9 mouse cellular contexts compared by ENCODE assay signal in genomic region chr11:59778181-59778873, GRCm38 (mm10). TPM values are rescaled to one million over a fixed set of nuclear protein-coding genes. Genes with fewer than 3 reads are reported as not detected.
DNase-seq lines count a peak whose midpoint lies in the region; ATAC-seq and TF ChIP-seq lines count a peak whose summit lies in the region.
"Had no signal": no experiment of that assay in that cellular context is flagged by ENCODE, and none has a peak within 500 bp of the region (broad histone marks: within the 10 kb centered on the region; RNA-seq: fewer than 3 reads in every experiment).

No protein-coding gene starts in this region.

- TF ChIP-seq POLR2A in kidney, adult 2 months (IDR thresholded peaks at IDR 0.05; ENCODE audit: low read depth, low read length) = no peak

- H3K4me2 ChIP-seq in neural tube, embryonic 15.5 days = no peak overlapping the region
- no peak overlapping the region for H3K4me2 ChIP-seq in liver, embryonic 11.5 days
- no peak overlapping the region for H3K4me2 ChIP-seq in neural tube, embryonic 11.5 days (ENCODE audit: low read depth)

- no peak overlapping the region for H3K27ac ChIP-seq in neural tube, embryonic 15.5 days (replicated peaks)
- H3K27ac ChIP-seq in kidney, adult 2 months (ENCODE audit: insufficient read depth, low read depth, low read length) = no peak overlapping the region
- H3K27ac ChIP-seq in liver, embryonic 11.5 days (ENCODE audit: low read depth, low read length) = no peak overlapping the region
- no peak overlapping the region for H3K27ac ChIP-seq in neural tube, embryonic 11.5 days (ENCODE audit: low read depth, low read length)

- H3K27me3 ChIP-seq in neural tube, embryonic 15.5 days (replicated peaks) = no peaks in the 10 kb centered on the region
- no peaks in the 10 kb centered on the region for H3K27me3 ChIP-seq in kidney, adult 2 months (replicated peaks; ENCODE audit: control insufficient read depth, insufficient read depth, low read length)
- no peaks in the 10 kb centered on the region for H3K27me3 ChIP-seq in liver, embryonic 11.5 days (replicated peaks; ENCODE audit: control insufficient read depth, insufficient read depth, low read length)
- H3K27me3 ChIP-seq in neural tube, embryonic 11.5 days (ENCODE audit: control insufficient read depth, insufficient read depth, low read length) = no peaks in the 10 kb centered on the region

- no peak overlapping the region for H3K4me3 ChIP-seq in neural tube, embryonic 15.5 days (replicated peaks)
- no peak overlapping the region for H3K4me3 ChIP-seq in kidney, adult 2 months (ENCODE audit: insufficient read depth, low read depth, low read length)
- no peak overlapping the region for H3K4me3 ChIP-seq in liver, embryonic 11.5 days (ENCODE audit: low read depth, low read length)
- H3K4me3 ChIP-seq in neural tube, embryonic 11.5 days (ENCODE audit: low read depth, low read length) = no peak overlapping the region
- H3K4me3 ChIP-seq: erythroblast, embryonic 14.5 days had no signal

- peak; percentile 71 for DNase-seq in neural tube, embryonic 10.5 days (ENCODE audit: extremely low spot score, low spot score)
- DNase-seq in cerebellum, postnatal 36 days = peak; percentile 82 to 83
- DNase-seq in gastrocnemius, postnatal 25 days = peak; percentile 54
- DNase-seq in kidney, adult 2 months = peak; percentile 79
- DNase-seq in liver, embryonic 11.5 days (ENCODE audit: low spot score) = peak; percentile 72
- DNase-seq in neural tube, embryonic 11.5 days (ENCODE audit: low spot score) = peak; percentile 63
- DNase-seq in testis, postnatal 14 days (ENCODE audit: low spot score) = peak; percentile 38

- H3K9me3 ChIP-seq in neural tube, embryonic 15.5 days (replicated peaks) = no peaks in the 10 kb centered on the region
- no peaks in the 10 kb centered on the region for H3K9me3 ChIP-seq in liver, embryonic 11.5 days (ENCODE audit: control insufficient read depth, low read length)
- no peaks in the 10 kb centered on the region for H3K9me3 ChIP-seq in neural tube, embryonic 11.5 days (ENCODE audit: control insufficient read depth, low read length)

- H3K36me3 ChIP-seq in neural tube, embryonic 15.5 days = peaks cover 57% of the 10 kb centered on the region
- no peaks in the 10 kb centered on the region for H3K36me3 ChIP-seq in kidney, adult 2 months (ENCODE audit: control insufficient read depth, insufficient read depth, low read length)
- peaks cover 12% of the 10 kb centered on the region for H3K36me3 ChIP-seq in liver, embryonic 11.5 days (ENCODE audit: control insufficient read depth, insufficient read depth, low read length)
- peaks cover 10% of the 10 kb centered on the region for H3K36me3 ChIP-seq in neural tube, embryonic 11.5 days (ENCODE audit: control insufficient read depth, insufficient read depth, low read length)

- WGBS in neural tube, embryonic 15.5 days = 58% methylated on average over 9 of the region's 9 CpGs
- 53% methylated on average over 9 of the region's 9 CpGs for WGBS in kidney, adult 2 months
- 52% methylated on average over 9 of the region's 9 CpGs for WGBS in liver, embryonic 11.5 days
- 54% methylated on average over 9 of the region's 9 CpGs for WGBS in neural tube, embryonic 11.5 days

- ATAC-seq in neural tube, embryonic 15.5 days (ENCODE audit: low FRiP score) = no peak
- peak; percentile 80 for ATAC-seq in liver, embryonic 11.5 days (replicated peaks; ENCODE audit: low FRiP score)
- ATAC-seq in neural tube, embryonic 11.5 days (ENCODE audit: insufficient read depth, low FRiP score, low TSS enrichment) = no peak

- no peaks in the 10 kb centered on the region for H3K4me1 ChIP-seq in neural tube, embryonic 15.5 days
- no peaks in the 10 kb centered on the region for H3K4me1 ChIP-seq in kidney, adult 2 months (ENCODE audit: control insufficient read depth, insufficient read depth, low read length)
- no peaks in the 10 kb centered on the region for H3K4me1 ChIP-seq in liver, embryonic 11.5 days (replicated peaks; ENCODE audit: control insufficient read depth, insufficient read depth, low read length)
- H3K4me1 ChIP-seq in neural tube, embryonic 11.5 days (ENCODE audit: control insufficient read depth, insufficient read depth, low read length) = no peaks in the 10 kb centered on the region

- peak; percentile 98 for TF ChIP-seq CTCF in kidney, adult 2 months (conservative IDR thresholded peaks at IDR 0.05; ENCODE audit: insufficient read depth, insufficient read length, low read depth, low read length)

- H3K9ac ChIP-seq in neural tube, embryonic 15.5 days (replicated peaks) = no peak overlapping the region
- no peak overlapping the region for H3K9ac ChIP-seq in liver, embryonic 11.5 days (ENCODE audit: low read depth, low read length)
- H3K9ac ChIP-seq in neural tube, embryonic 11.5 days (ENCODE audit: low read length) = no peak overlapping the region

RNA-seq across cellular contexts. Expression of gene Pld6, which starts 9.1 kb away (rescaled TPM):
- 17.2 and 19.6 TPM in 2 replicates for polyA plus RNA-seq in neural tube, embryonic 15.5 days (2015; fragmentation: Nextera tagmentation; extraction: Ambion mirVana)
- not detected for total RNA-seq in gastrocnemius, postnatal 25 days (2021)
- polyA plus RNA-seq in kidney, adult 2 months (2012; rRNA removed) = 2.6 and 3.8 TPM in 2 replicates
- 1.5 and 1.8 TPM in 2 replicates for polyA plus RNA-seq in liver, embryonic 11.5 days (2014; fragmentation: Nextera tagmentation; extraction: Ambion mirVana)
- 0.60 and 0.69 TPM in 2 replicates for polyA plus RNA-seq in neural tube, embryonic 11.5 days (2014; fragmentation: Nextera tagmentation; extraction: Ambion mirVana)
- polyA plus RNA-seq: erythroblast, embryonic 14.5 days had no signal

RNA-seq across cellular contexts. Expression of gene Flcn, which starts 31.5 kb away (rescaled TPM):
- 41.8 TPM in 2 replicates for polyA plus RNA-seq in neural tube, embryonic 15.5 days (2015; fragmentation: Nextera tagmentation; extraction: Ambion mirVana)
- 10 to 100 TPM; 30.8 to 46.1 TPM for total RNA-seq in gastrocnemius, postnatal 25 days (2021)
- polyA plus RNA-seq in kidney, adult 2 months (2012; rRNA removed) = 45.6 and 48.9 TPM in 2 replicates
- polyA plus RNA-seq in liver, embryonic 11.5 days (2014; fragmentation: Nextera tagmentation; extraction: Ambion mirVana) = 30.1 and 33.1 TPM in 2 replicates
- polyA plus RNA-seq in neural tube, embryonic 11.5 days (2014; fragmentation: Nextera tagmentation; extraction: Ambion mirVana) = 30.6 and 30.9 TPM in 2 replicates
